Mouse (Mus musculus): ENCODE measurements at regions not wholly inside any gene's neighbourhood (a gene's known extent, or its start where the extent isn't known, plus 50 kb on each side); places are given as distances from the start of the nearest gene placed in this dataset.

DNA sequence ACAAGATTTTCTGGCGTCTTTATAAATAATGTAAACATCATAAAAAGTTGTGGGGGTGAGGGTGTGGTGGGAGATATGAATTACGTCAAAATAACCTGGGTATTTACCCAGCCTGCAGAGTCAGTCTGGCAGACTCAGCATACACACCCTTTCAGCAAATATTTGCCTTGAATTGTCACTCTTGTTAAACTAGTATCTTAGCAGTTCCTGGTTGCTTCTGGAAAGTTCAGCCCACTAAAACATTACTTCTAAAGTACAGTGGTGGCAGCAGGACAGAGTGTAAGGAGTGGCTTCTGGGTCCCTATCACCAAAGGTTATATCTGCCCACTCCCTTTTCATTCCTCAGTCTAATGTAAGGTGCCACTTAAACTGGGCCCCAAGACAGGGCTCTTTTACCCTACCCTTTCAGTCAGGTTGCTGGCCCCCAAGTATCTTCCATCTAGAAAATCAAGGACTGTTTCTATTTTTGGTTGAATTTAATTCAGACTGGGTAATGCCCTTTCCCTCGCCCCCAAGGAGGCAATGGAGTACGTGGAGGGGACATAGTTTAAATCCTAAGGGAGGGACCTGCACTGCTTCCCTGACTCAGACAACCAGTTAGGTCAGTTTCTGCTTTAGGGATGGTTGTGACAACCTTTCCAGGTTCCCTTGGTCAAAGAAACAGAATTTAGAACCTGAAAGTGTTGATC, 289.3 kb downstream of the Pik3r1 start:
- no peak overlapping the region for H3K9ac ChIP-seq (replicated peaks; ENCODE audit: low read length, poor library complexity, severe bottlenecking)

GRCm38 (mm10) chr13:101473349-101473748, 294.7 kb downstream of the Pik3r1 start:
- Histone ChIP-seq H3K36me3 (ENCODE audit: insufficient read depth, low read length) (no peaks in the 10 kb centered on the region), H3K9ac (replicated peaks; ENCODE audit: low read length, poor library complexity, severe bottlenecking) (no peak overlapping the region), H3K27me3 (ENCODE audit: insufficient read depth, low read length) (no peaks in the 10 kb centered on the region), H3K4me2 (ENCODE audit: low read depth, low read length, poor library complexity, severe bottlenecking) (no peak overlapping the region), H3K4me1 (ENCODE audit: insufficient read depth, low read length) (no peaks in the 10 kb centered on the region), H3K4me3 (ENCODE audit: low read depth, low read length) (no peak overlapping the region), H3K27ac (ENCODE audit: low read depth, low read length) (no peak overlapping the region), H3K9me3 (ENCODE audit: low read length) (peaks cover 5% of the 10 kb centered on the region; the same call in 1 of the 2 replicates)
- TF ChIP-seq CTCF (IDR thresholded peaks at IDR 0.05) = no peak
- DNase-seq (ENCODE audit: low spot score) = no peak
- no peak for ATAC-seq (ENCODE audit: low FRiP score)
- WGBS = 94% methylated on average over 8 of the region's 8 CpGs

More for the DNA sequence above, 289.3 kb downstream of the Pik3r1 start:
- Histone ChIP-seq H3K36me3 (ENCODE audit: insufficient read depth, low read length) (no peaks in the 10 kb centered on the region), H3K9me3 (ENCODE audit: low read length) (peaks cover 5% of the 10 kb centered on the region; the same call in 1 of the 2 replicates), H3K4me2 (ENCODE audit: low read depth, low read length, poor library complexity, severe bottlenecking) (no peak overlapping the region), H3K4me1 (ENCODE audit: insufficient read depth, low read length) (no peaks in the 10 kb centered on the region), H3K4me3 (ENCODE audit: low read depth, low read length) (no peak overlapping the region), H3K27me3 (ENCODE audit: insufficient read depth, low read length) (no peaks in the 10 kb centered on the region), H3K27ac (ENCODE audit: low read depth, low read length) (no peak overlapping the region)
- ATAC-seq (ENCODE audit: low FRiP score) = no peak
- WGBS = 67% methylated on average over 4 of the region's 4 CpGs
- TF ChIP-seq CTCF (IDR thresholded peaks at IDR 0.05) = no peak
- DNase-seq (ENCODE audit: low spot score) = no peak

DNA sequence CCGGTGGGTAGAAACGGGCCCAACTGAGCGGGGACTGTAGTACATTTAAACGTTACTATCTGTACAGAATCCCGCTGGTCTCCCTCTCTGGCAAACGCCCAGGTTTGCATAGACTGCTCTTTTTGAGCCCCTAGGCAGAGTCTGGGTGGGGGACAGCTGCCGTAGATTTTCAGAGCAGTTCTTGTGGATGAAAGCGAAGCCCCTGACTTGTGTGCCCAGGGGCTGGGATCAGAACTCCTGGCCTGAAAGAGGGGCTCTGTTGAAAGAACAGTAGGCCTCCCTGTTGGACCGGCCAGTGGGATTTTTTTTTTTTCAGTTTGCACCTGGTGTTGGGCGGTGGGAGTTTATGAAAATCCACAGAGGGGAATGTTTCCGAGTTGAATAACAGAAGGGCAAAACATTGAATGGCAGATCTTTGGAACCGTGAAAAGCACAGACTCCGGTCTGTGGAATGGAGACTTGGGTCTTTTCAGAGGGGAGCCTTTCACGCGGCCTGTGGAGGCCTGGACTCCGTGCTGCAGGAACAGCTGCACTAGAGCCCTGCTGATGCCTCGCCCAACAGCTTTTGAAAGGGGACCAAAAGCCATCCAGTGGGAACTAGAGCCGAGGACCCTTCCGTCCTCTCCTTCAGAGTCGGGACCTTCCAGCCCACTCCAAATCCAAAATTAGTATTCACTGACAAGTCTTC, 297.3 kb downstream of the Pik3r1 start:
- ATAC-seq (ENCODE audit: low FRiP score) = peak; percentile 44; the same call in 1 of the 2 replicates
- no peak overlapping the region for H3K4me3 ChIP-seq (ENCODE audit: low read depth, low read length)
- no peaks in the 10 kb centered on the region for H3K4me1 ChIP-seq (ENCODE audit: insufficient read depth, low read length)
- TF ChIP-seq CTCF (IDR thresholded peaks at IDR 0.05) = no peak
- H3K36me3 ChIP-seq (ENCODE audit: insufficient read depth, low read length) = no peaks in the 10 kb centered on the region
- H3K27me3 ChIP-seq (ENCODE audit: insufficient read depth, low read length) = no peaks in the 10 kb centered on the region
- H3K27ac ChIP-seq (ENCODE audit: low read depth, low read length) = no peak overlapping the region
- no peak overlapping the region for H3K9ac ChIP-seq (replicated peaks; ENCODE audit: low read length, poor library complexity, severe bottlenecking)
- H3K4me2 ChIP-seq (ENCODE audit: low read depth, low read length, poor library complexity, severe bottlenecking) = no peak overlapping the region
- WGBS = 59% methylated on average over 20 of the region's 20 CpGs
- DNase-seq (ENCODE audit: low spot score) = peak; percentile 69
- no peaks in the 10 kb centered on the region for H3K9me3 ChIP-seq (ENCODE audit: low read length)

- 94% methylated on average over 3 of the region's 3 CpGs for WGBS
These were observed 302.3 kb downstream of the Pik3r1 start for GRCm38 (mm10) chr13:101465748-101466127.

DNA sequence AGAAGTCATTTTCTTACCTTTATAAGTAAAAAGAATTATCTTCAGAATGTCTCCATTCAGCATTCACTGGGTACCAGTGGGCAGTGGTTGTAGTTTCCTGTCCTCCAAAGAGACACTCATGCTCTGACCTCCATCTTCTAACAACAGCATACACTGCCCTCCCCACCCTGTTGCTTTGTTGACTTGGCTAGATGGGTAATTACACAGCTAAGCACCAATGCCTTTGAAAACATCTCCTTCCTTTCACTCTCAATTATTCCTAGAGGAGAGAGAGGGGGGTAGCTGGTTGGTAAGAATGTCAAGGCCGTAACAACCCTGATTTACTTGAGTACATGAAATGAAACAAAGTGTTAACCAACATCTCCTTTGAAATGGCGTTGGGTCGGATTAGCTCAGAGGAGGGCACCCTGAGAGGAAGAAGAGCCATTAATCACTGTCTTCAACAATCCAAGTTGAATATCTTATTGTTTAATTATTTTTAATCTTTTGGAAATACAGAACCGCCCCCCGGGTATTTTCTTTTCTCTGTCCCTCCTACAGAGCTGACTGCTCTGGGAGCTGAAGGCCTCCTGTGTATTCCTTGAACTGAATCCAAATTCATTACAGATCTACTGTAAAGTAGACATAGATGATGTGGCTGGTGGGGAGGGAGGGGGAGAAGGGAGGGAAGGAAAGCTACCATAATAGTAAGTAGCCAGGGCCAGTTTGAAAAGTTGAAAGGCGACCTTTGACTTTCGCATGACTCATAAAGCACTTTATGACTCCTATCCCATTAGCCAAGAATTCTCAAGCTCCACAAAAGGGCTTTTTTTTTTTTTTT, 302.9 kb downstream of the Pik3r1 start:
- Histone ChIP-seq H3K36me3 (ENCODE audit: insufficient read depth, low read length) (no peaks in the 10 kb centered on the region), H3K4me1 (ENCODE audit: insufficient read depth, low read length) (no peaks in the 10 kb centered on the region), H3K27me3 (ENCODE audit: insufficient read depth, low read length) (no peaks in the 10 kb centered on the region), H3K9ac (replicated peaks; ENCODE audit: low read length, poor library complexity, severe bottlenecking) (no peak overlapping the region), H3K9me3 (ENCODE audit: low read length) (no peaks in the 10 kb centered on the region), H3K4me2 (ENCODE audit: low read depth, low read length, poor library complexity, severe bottlenecking) (no peak overlapping the region), H3K4me3 (ENCODE audit: low read depth, low read length) (no peak overlapping the region), H3K27ac (ENCODE audit: low read depth, low read length) (no peak overlapping the region)
- ATAC-seq (ENCODE audit: low FRiP score) (no peak), DNase-seq (ENCODE audit: low spot score) (no peak)
- 75% methylated on average over 7 of the region's 7 CpGs for WGBS
- no peak for TF ChIP-seq CTCF (IDR thresholded peaks at IDR 0.05)

More at GRCm38 (mm10) chr13:101465748-101466127, 302.3 kb downstream of the Pik3r1 start:
- Histone ChIP-seq H3K4me3 (ENCODE audit: low read depth, low read length) (no peak overlapping the region), H3K9me3 (ENCODE audit: low read length) (no peaks in the 10 kb centered on the region), H3K9ac (replicated peaks; ENCODE audit: low read length, poor library complexity, severe bottlenecking) (no peak overlapping the region), H3K27ac (ENCODE audit: low read depth, low read length) (no peak overlapping the region), H3K4me1 (ENCODE audit: insufficient read depth, low read length) (no peaks in the 10 kb centered on the region), H3K4me2 (ENCODE audit: low read depth, low read length, poor library complexity, severe bottlenecking) (no peak overlapping the region), H3K27me3 (ENCODE audit: insufficient read depth, low read length) (no peaks in the 10 kb centered on the region), H3K36me3 (ENCODE audit: insufficient read depth, low read length) (no peaks in the 10 kb centered on the region)
- no peak for DNase-seq (ENCODE audit: low spot score)
- no peak for TF ChIP-seq CTCF (IDR thresholded peaks at IDR 0.05)
- no peak for ATAC-seq (ENCODE audit: low FRiP score)

Data from midbrain, postnatal 0 days (tissue).